Mouse (Mus musculus) MEL (cell line): ENCODE results near the gene Ube2g2. TPM values are rescaled to one million over a fixed set of nuclear protein-coding genes. Genes with fewer than 3 reads are reported as not detected.
"Not testable (repeated sequence)": the region's sequence is repeated elsewhere in the genome, so short reads cannot be mapped to it uniquely, and the experiment has no call there.

Experiments
- DNase-seq: peaks from one replicate; pipeline ENCODE4 v3.0.0; 2011; ENCODE audit warnings: low read depth, low spot score
- H3K27ac ChIP-seq: 2 replicates; pipeline ENCODE4 v1.5.1; 2012; ENCODE audit warnings: low read depth, mild to moderate bottlenecking, control low read depth, low read length, moderate library complexity; ENCODE audit not compliant: control insufficient read depth
- H3K27me3 ChIP-seq, 2 experiments: fragments of 150-350 bp in 1 of 2; sonication (generic) in 1 of 2; 2 replicates each; pipeline ENCODE4 v1.6.1; 2012; ENCODE audit warnings: low read length in 2 of 2, mild to moderate bottlenecking in 2 of 2, improper control_type of control experiment in 1 of 2, moderate library complexity in 1 of 2; ENCODE audit not compliant: insufficient read depth in 2 of 2, control insufficient read depth in 1 of 2
- H3K36me3 ChIP-seq, 2 experiments: 2 replicates each; pipeline ENCODE4 v1.6.1; 2012 to 2014; ENCODE audit warnings: low read length in 2 of 2, improper control_type of control experiment in 1 of 2, inconsistent platforms in 1 of 2, mild to moderate bottlenecking in 1 of 2; ENCODE audit not compliant: insufficient read depth in 2 of 2, control insufficient read depth in 1 of 2
- H3K4me1 ChIP-seq, 2 experiments: fragments of 150-350 bp in 1 of 2; sonication (generic) in 1 of 2; 2 replicates each; pipeline ENCODE4 v1.6.1; 2012; ENCODE audit warnings: low read length in 2 of 2, improper control_type of control experiment in 1 of 2, mild to moderate bottlenecking in 1 of 2; ENCODE audit not compliant: insufficient read depth in 2 of 2, control insufficient read depth in 1 of 2
- H3K4me3 ChIP-seq, 2 experiments: fragments of 150-350 bp in 1 of 2; sonication (generic) in 1 of 2; 2 replicates each; pipeline ENCODE4 v1.5.1; 2012; ENCODE audit warnings: low read depth in 2 of 2, low read length in 2 of 2, mild to moderate bottlenecking in 2 of 2, moderate library complexity in 2 of 2, control low read depth in 1 of 2, improper control_type of control experiment in 1 of 2; ENCODE audit not compliant: control insufficient read depth in 1 of 2, insufficient read depth in 1 of 2
- H3K79me2 ChIP-seq: 2 replicates; pipeline ENCODE4 v1.6.1; 2012; ENCODE audit warnings: mild to moderate bottlenecking, low read length, moderate library complexity; ENCODE audit not compliant: control insufficient read depth, poor library complexity, insufficient read depth
- H3K9ac ChIP-seq: 2 replicates; pipeline ENCODE4 v1.6.1; 2012; ENCODE audit warnings: low read depth, mild to moderate bottlenecking, control low read depth, low read length, moderate library complexity; ENCODE audit not compliant: control insufficient read depth, poor library complexity, severe bottlenecking
- H3K9me3 ChIP-seq: fragments of 150-350 bp; sonication (generic); replicated peaks from 2 replicates; pipeline ENCODE4 v1.6.1; 2012; ENCODE audit warnings: mild to moderate bottlenecking, low read length, improper control_type of control experiment, moderate library complexity; ENCODE audit not compliant: insufficient read depth
- CTCF ChIP-seq, 3 experiments: IDR thresholded peaks in 2 of 3; conservative IDR thresholded peaks in 1 of 3; 2 replicates each; pipeline ENCODE4 v1.5.1; 2011 to 2012; ENCODE audit warnings: low read length in 3 of 3, low read depth in 2 of 3, mild to moderate bottlenecking in 2 of 3, improper control_type of control experiment in 1 of 3, inconsistent platforms in 1 of 3, mixed read lengths in 1 of 3, moderate library complexity in 1 of 3; ENCODE audit not compliant: control insufficient read depth in 1 of 3, insufficient read depth in 1 of 3, poor library complexity in 1 of 3, severe bottlenecking in 1 of 3
- EP300 ChIP-seq, 2 experiments: IDR thresholded peaks; 2 replicates each; pipeline ENCODE4 v1.6.1; 2011; ENCODE audit warnings: improper control_type of control experiment in 2 of 2, low read length in 2 of 2, low read depth in 1 of 2, mild to moderate bottlenecking in 1 of 2
- GATA1 ChIP-seq: IDR thresholded peaks from 2 replicates; pipeline ENCODE4 v1.6.1; 2011; ENCODE audit warnings: low read depth, low read length, improper control_type of control experiment
- HCFC1 ChIP-seq: IDR thresholded peaks from 2 replicates; pipeline ENCODE4 v1.6.1; 2012; ENCODE audit warnings: low read depth, mild to moderate bottlenecking, inconsistent platforms, low read length, improper control_type of control experiment, moderate library complexity
- JUND ChIP-seq: IDR thresholded peaks from 2 replicates; pipeline ENCODE4 v1.6.1; 2011; ENCODE audit warnings: low read depth, mild to moderate bottlenecking, improper control_type of control experiment, low read length
- MAFK ChIP-seq: IDR thresholded peaks from 2 replicates; pipeline ENCODE4 v1.6.1; 2011; ENCODE audit warnings: low read depth, mild to moderate bottlenecking, low read length, improper control_type of control experiment, borderline replicate concordance
- MAX ChIP-seq: IDR thresholded peaks from 2 replicates; pipeline ENCODE4 v1.6.1; 2011; ENCODE audit warnings: low read length, improper control_type of control experiment
- MAZ ChIP-seq: IDR thresholded peaks from 2 replicates; pipeline ENCODE4 v1.6.1; 2012; ENCODE audit warnings: low read depth, mild to moderate bottlenecking, inconsistent platforms, low read length, improper control_type of control experiment
- MEF2A ChIP-seq: IDR thresholded peaks from 2 replicates; pipeline ENCODE4 v1.6.1; 2014; ENCODE audit warnings: low read depth, mild to moderate bottlenecking, inconsistent platforms, low read length, improper control_type of control experiment; ENCODE audit not compliant: poor library complexity, insufficient replicate concordance, severe bottlenecking; ENCODE audit errors: extremely low read depth
- NRF1 ChIP-seq: IDR thresholded peaks from 2 replicates; pipeline ENCODE4 v1.6.1; 2014; ENCODE audit warnings: low read depth, mild to moderate bottlenecking, inconsistent platforms, low read length, improper control_type of control experiment, moderate library complexity; ENCODE audit not compliant: poor library complexity, insufficient read depth, severe bottlenecking
- POLR2AphosphoS2 ChIP-seq: IDR thresholded peaks from 2 replicates; pipeline ENCODE4 v1.6.1; 2011; ENCODE audit warnings: low read length, improper control_type of control experiment
- POLR2AphosphoS5 ChIP-seq: IDR thresholded peaks from 2 replicates; pipeline ENCODE4 v1.6.1; 2012; ENCODE audit warnings: low read depth, borderline replicate concordance, mild to moderate bottlenecking, inconsistent platforms, low read length, moderate library complexity, mixed read lengths
- RCOR1 ChIP-seq: IDR thresholded peaks from 2 replicates; pipeline ENCODE4 v1.6.1; 2012; ENCODE audit warnings: low read depth, mild to moderate bottlenecking, inconsistent platforms, low read length, improper control_type of control experiment
- SIN3A ChIP-seq: IDR thresholded peaks from 2 replicates; pipeline ENCODE4 v1.6.1; 2012; ENCODE audit warnings: low read length, improper control_type of control experiment, inconsistent platforms
- SMC3 ChIP-seq: IDR thresholded peaks from 2 replicates; pipeline ENCODE4 v1.6.1; 2011; ENCODE audit warnings: low read depth, low read length, improper control_type of control experiment
- TBP ChIP-seq: IDR thresholded peaks from 2 replicates; pipeline ENCODE4 v1.8.0; 2011; ENCODE audit warnings: low read depth, low read length, improper control_type of control experiment
- USF1 ChIP-seq: IDR thresholded peaks from 2 replicates; pipeline ENCODE4 v1.6.1; 2014; ENCODE audit warnings: low read depth, mild to moderate bottlenecking, inconsistent platforms, low read length, improper control_type of control experiment, moderate library complexity
- ZC3H11A ChIP-seq: IDR thresholded peaks from 2 replicates; pipeline ENCODE4 v1.6.1; 2012; ENCODE audit warnings: low read depth, mild to moderate bottlenecking, inconsistent platforms, low read length, improper control_type of control experiment
- ZKSCAN1 ChIP-seq: IDR thresholded peaks from 2 replicates; pipeline ENCODE4 v1.6.1; 2012; ENCODE audit warnings: low read depth, mild to moderate bottlenecking, inconsistent platforms, low read length, improper control_type of control experiment, moderate library complexity
- polyA plus RNA-seq, 2 experiments: library from polyadenylated mRNA; stranded (reverse) in 1 of 2; unstranded in 1 of 2; fragments of >175 nt in 1 of 2; fragments of >200 nt in 1 of 2; gene quantifications; 2 replicates each; pipeline versions ENCODE4 v1.2.1 to v1.2.4; 2012; ENCODE audit warnings: low replicate concordance in 2 of 2, low read depth in 1 of 2; ENCODE audit not compliant: insufficient read length in 2 of 2, insufficient read depth in 1 of 2, missing spikeins in 1 of 2
- total RNA-seq: library from RNA; depleted of rRNA; stranded (reverse); fragments of 300-350 nt; gene quantifications from 2 replicates; pipeline ENCODE4 v1.2.3, GENCODE M21; 2012; rRNA removed

Gene Ube2g2
- total and polyA plus RNA-seq, 3 experiments: 62.4 to 112 TPM; not detected in 1

- DNase-seq: no peak
- Histone ChIP-seq H3K27me3 (peaks cover 13 to 23% of the 10 kb centered on the region in 2 experiments), H3K9ac (no peak overlapping the region), H3K4me3 (no peak overlapping the region), H3K9me3 (no peaks in the 10 kb centered on the region), H3K4me1 (no peaks in the 10 kb centered on the region), H3K27ac (no peak overlapping the region), H3K36me3 (no peaks in the 10 kb centered on the region), H3K79me2 (no peaks in the 10 kb centered on the region)
- TF ChIP-seq USF1 (no peak), HCFC1 (no peak), SMC3 (no peak), POLR2AphosphoS5 (no peak), EP300 (IDR thresholded peaks at IDR 0.05; ENCODE audit: low read depth in 1 of 2, low read length in 2 of 2) (no peak), RCOR1 (no peak), GATA1 (no peak), ZC3H11A (no peak), TBP (no peak), MAX (no peak), MAZ (no peak), CTCF (IDR thresholded peaks at IDR 0.05 in 2 of 3, conservative IDR thresholded peaks at IDR 0.05 in 1 of 3; ENCODE audit: control insufficient read depth in 1 of 3, insufficient read depth in 1 of 3, low read depth in 2 of 3, low read length in 3 of 3, poor library complexity in 1 of 3, severe bottlenecking in 1 of 3) (no peak), POLR2AphosphoS2 (no peak), JUND (no peak), SIN3A (no peak), MAFK (no peak), MEF2A (no peak), ZKSCAN1 (no peak), NRF1 (no peak)
Measured at GRCm38 (mm10) chr10:77687021-77687420, 64.9 kb downstream of the Ube2g2 start.

- peaks cover 8 to 14% of the 10 kb centered on the region in 2 experiments for H3K27me3 ChIP-seq
- not testable (repeated sequence) for H3K4me3 ChIP-seq
Measured at GRCm38 (mm10) chr10:77690356-77690807, 68.3 kb downstream of the Ube2g2 start, which contains the start of gene Gm19402. Gene Gm19402 (minus strand): TSS chr10:77690757.

More at GRCm38 (mm10) chr10:77690356-77690807, 68.3 kb downstream of the Ube2g2 start, which contains the start of gene Gm19402:
- not testable (repeated sequence) for H3K27ac ChIP-seq, DNase-seq, H3K9me3 ChIP-seq, H3K9ac ChIP-seq, H3K79me2 ChIP-seq, H3K36me3 ChIP-seq, H3K4me1 ChIP-seq

Other genes with a start within 250 kb of the Ube2g2 start
- gene Adarb1, start 204.0 kb upstream of the Ube2g2 start, total RNA-seq: 1.7 and 2.4 TPM in 2 replicates
- 1 to 10 TPM in 1 of 2 experiments, not detected in 1; 3.8 TPM for gene Adarb1, start 204.0 kb upstream of the Ube2g2 start, polyA plus RNA-seq
- 54.9 and 70.6 TPM in 2 replicates for gene Fam207a, start 106.5 kb upstream of the Ube2g2 start, total RNA-seq
- gene Fam207a, start 106.5 kb upstream of the Ube2g2 start, polyA plus RNA-seq: 10 to 100 TPM in 1 of 2 experiments, not detected in 1; 74.0 TPM
- gene Itgb2, start 92.0 kb upstream of the Ube2g2 start, total RNA-seq: 36.7 and 36.9 TPM in 2 replicates
- gene Itgb2, start 92.0 kb upstream of the Ube2g2 start, polyA plus RNA-seq: 10 to 100 TPM in 1 of 2 experiments, not detected in 1; 45.8 TPM
- 41.1 and 50.4 TPM in 2 replicates for gene Pttg1ip, start 40.6 kb upstream of the Ube2g2 start, total RNA-seq
- 10 to 100 TPM in 1 of 2 experiments, not detected in 1; 53.1 TPM for gene Pttg1ip, start 40.6 kb upstream of the Ube2g2 start, polyA plus RNA-seq
- gene Sumo3, start 16.2 kb upstream of the Ube2g2 start, total RNA-seq: 145 and 151 TPM in 2 replicates
- gene Sumo3, start 16.2 kb upstream of the Ube2g2 start, polyA plus RNA-seq: 100 to 1,000 TPM in 1 of 2 experiments, not detected in 1; 342 TPM
- gene Gm49325, start 16.1 kb upstream of the Ube2g2 start, total RNA-seq: 3.5 and 3.7 TPM in 2 replicates
- 1 to 10 TPM in 1 of 2 experiments, not detected in 1; 1.0 TPM for gene Gm49325, start 16.1 kb upstream of the Ube2g2 start, polyA plus RNA-seq
- 1.2 and 1.8 TPM in 2 replicates for gene Tspear, start 64.3 kb downstream of the Ube2g2 start, total RNA-seq
- 1 to 10 TPM in 1 of 2 experiments, not detected in 1; 3.8 TPM for gene Tspear, start 64.3 kb downstream of the Ube2g2 start, polyA plus RNA-seq
- not detected in 2 replicates for gene Gm19402, start 68.5 kb downstream of the Ube2g2 start, total RNA-seq
- not detected for gene Gm19402, start 68.5 kb downstream of the Ube2g2 start, polyA plus RNA-seq
- not detected in 2 replicates for gene Gm9508, start 75.0 kb downstream of the Ube2g2 start, total RNA-seq
- gene Gm9508, start 75.0 kb downstream of the Ube2g2 start, polyA plus RNA-seq: not detected
- gene Gm10272, start 84.4 kb downstream of the Ube2g2 start, total RNA-seq: not detected in 2 replicates
- not detected for gene Gm10272, start 84.4 kb downstream of the Ube2g2 start, polyA plus RNA-seq
- gene Gm10024, start 89.2 kb downstream of the Ube2g2 start, total RNA-seq: not detected in 2 replicates
- not detected for gene Gm10024, start 89.2 kb downstream of the Ube2g2 start, polyA plus RNA-seq
- not detected in 2 replicates for gene Gm10142, start 93.5 kb downstream of the Ube2g2 start, total RNA-seq
- not detected for gene Gm10142, start 93.5 kb downstream of the Ube2g2 start, polyA plus RNA-seq
- not detected in 2 replicates for gene Krtap12-1, start 98.3 kb downstream of the Ube2g2 start, total RNA-seq
- not detected for gene Krtap12-1, start 98.3 kb downstream of the Ube2g2 start, polyA plus RNA-seq
- not detected in 2 replicates for gene Gm10100, start 104.2 kb downstream of the Ube2g2 start, total RNA-seq
- gene Gm10100, start 104.2 kb downstream of the Ube2g2 start, polyA plus RNA-seq: not detected
- not detected in 2 replicates for gene Gm18596, start 120.4 kb downstream of the Ube2g2 start, total RNA-seq
- gene Gm18596, start 120.4 kb downstream of the Ube2g2 start, polyA plus RNA-seq: not detected
- not detected in 2 replicates for gene Gm9736, start 129.1 kb downstream of the Ube2g2 start, total RNA-seq
- not detected for gene Gm9736, start 129.1 kb downstream of the Ube2g2 start, polyA plus RNA-seq
- gene Gm3233, start 137.4 kb downstream of the Ube2g2 start, total RNA-seq: not detected in 2 replicates
- not detected for gene Gm3233, start 137.4 kb downstream of the Ube2g2 start, polyA plus RNA-seq
- not detected in 2 replicates for gene Gm3238, start 149.1 kb downstream of the Ube2g2 start, total RNA-seq
- not detected for gene Gm3238, start 149.1 kb downstream of the Ube2g2 start, polyA plus RNA-seq
- gene Gm7138, start 154.7 kb downstream of the Ube2g2 start, total RNA-seq: not detected in 2 replicates
- gene Gm7138, start 154.7 kb downstream of the Ube2g2 start, polyA plus RNA-seq: not detected
- not detected in 2 replicates for gene Gm3250, start 160.3 kb downstream of the Ube2g2 start, total RNA-seq
- gene Gm3250, start 160.3 kb downstream of the Ube2g2 start, polyA plus RNA-seq: not detected
- not detected in 2 replicates for gene Gm7137, start 165.9 kb downstream of the Ube2g2 start, total RNA-seq
- gene Gm7137, start 165.9 kb downstream of the Ube2g2 start, polyA plus RNA-seq: not detected
- gene Gm9639, start 172.8 kb downstream of the Ube2g2 start, total RNA-seq: not detected in 2 replicates
- gene Gm9639, start 172.8 kb downstream of the Ube2g2 start, polyA plus RNA-seq: not detected
- not detected in 2 replicates for gene Gm19668, start 176.9 kb downstream of the Ube2g2 start, total RNA-seq
- not detected for gene Gm19668, start 176.9 kb downstream of the Ube2g2 start, polyA plus RNA-seq
- not detected in 2 replicates for gene Gm9507, start 189.6 kb downstream of the Ube2g2 start, total RNA-seq
- not detected for gene Gm9507, start 189.6 kb downstream of the Ube2g2 start, polyA plus RNA-seq
- not detected in 2 replicates for gene Gm2696, start 192.4 kb downstream of the Ube2g2 start, total RNA-seq
- gene Gm2696, start 192.4 kb downstream of the Ube2g2 start, polyA plus RNA-seq: not detected
- gene Krtap10-4, start 204.8 kb downstream of the Ube2g2 start, total RNA-seq: not detected in 2 replicates
- not detected for gene Krtap10-4, start 204.8 kb downstream of the Ube2g2 start, polyA plus RNA-seq
- not detected in 2 replicates for gene Krtap10-10, start 213.7 kb downstream of the Ube2g2 start, total RNA-seq
- gene Krtap10-10, start 213.7 kb downstream of the Ube2g2 start, polyA plus RNA-seq: not detected
- not detected in 2 replicates for gene Gm36176, start 224.5 kb downstream of the Ube2g2 start, total RNA-seq
- gene Gm36176, start 224.5 kb downstream of the Ube2g2 start, polyA plus RNA-seq: not detected
- not detected in 2 replicates for gene Gm10318, start 230.6 kb downstream of the Ube2g2 start, total RNA-seq
- not detected for gene Gm10318, start 230.6 kb downstream of the Ube2g2 start, polyA plus RNA-seq
- not detected in 2 replicates for gene Gm3285, start 239.7 kb downstream of the Ube2g2 start, total RNA-seq
- not detected for gene Gm3285, start 239.7 kb downstream of the Ube2g2 start, polyA plus RNA-seq